Mouse (Mus musculus) cerebellum, adult 11 months (tissue): ENCODE measurements around the gene Arpin.

Experiments
- DNase-seq: peaks from one replicate; pipeline ENCODE4 v3.0.0; 2022

Gene Arpin

DNA sequence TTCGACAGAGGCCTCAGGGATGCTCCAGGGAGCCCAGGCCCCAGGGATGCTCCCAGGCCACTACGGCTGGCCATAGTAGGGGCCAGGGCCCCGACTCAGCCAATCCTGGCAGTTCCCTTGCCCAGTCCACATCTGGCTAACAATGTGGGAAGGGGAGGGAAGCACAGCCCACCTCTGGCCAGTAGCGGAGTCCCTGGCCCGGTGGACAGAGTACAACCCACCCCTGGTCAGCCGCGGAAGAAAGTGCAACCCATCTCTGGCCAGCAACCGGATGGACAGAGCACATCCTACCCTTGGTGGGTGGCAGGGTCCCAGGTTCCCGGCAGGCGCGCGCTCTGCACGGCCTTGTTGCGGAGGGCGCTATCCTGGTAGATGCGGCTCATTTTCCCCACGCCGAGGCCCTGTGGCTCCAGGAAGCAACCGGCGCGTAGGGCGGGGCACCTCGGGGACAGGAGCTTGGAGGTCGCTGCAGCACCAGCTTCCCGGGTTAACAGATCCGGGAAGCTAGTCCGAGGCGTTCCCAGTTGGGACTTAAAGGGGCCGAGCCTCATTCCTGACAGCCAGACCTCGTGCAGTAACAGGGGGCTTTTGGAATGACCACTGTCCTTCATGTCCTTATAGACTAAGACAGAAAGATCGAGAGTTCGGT is at the start of gene Arpin:
Gene Arpin, minus strand, starts transcription at position 498 of the 649 bp plus-strand sequence.
- DNase-seq = peak; percentile 68

DNA sequence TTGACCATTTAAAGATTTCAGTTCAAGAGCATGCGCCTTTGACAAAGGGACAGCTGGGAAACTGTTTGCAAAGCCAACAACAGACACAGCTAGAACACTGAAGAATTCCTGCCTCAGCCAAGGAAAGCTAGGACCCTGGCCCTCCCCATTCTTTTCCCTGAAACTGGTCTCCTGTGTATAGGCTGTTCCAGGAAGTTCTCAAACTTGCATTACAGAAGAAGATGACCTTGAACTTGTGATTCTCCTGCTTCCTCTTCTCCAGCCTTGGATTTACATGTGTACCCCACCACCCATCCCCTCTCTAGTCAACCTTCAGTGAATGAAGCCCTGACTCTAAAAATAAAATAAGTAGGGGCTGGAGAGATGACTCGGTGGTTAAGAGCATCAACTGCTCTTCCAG is 40.2 kb upstream of the Arpin start:
- no peak for DNase-seq

DNA sequence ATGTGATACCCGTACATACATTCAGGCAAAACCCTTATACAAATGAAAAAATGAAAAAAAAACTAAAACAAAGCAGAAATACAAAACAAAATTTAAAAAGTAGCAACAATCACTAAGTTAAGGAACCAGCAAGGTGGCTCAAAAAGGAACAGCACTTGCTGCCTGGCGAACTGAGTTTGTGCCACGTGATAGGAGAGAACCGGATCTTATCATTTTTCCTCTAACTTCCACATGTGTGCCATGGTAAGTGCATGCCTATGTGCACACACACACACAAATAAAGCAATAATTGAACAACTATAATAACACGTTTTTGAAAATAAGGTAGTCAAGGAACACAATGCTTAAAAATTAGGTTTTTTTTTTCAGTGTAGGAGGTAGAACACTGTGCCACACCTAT is 37.0 kb upstream of the Arpin start:
- no peak for DNase-seq

DNA sequence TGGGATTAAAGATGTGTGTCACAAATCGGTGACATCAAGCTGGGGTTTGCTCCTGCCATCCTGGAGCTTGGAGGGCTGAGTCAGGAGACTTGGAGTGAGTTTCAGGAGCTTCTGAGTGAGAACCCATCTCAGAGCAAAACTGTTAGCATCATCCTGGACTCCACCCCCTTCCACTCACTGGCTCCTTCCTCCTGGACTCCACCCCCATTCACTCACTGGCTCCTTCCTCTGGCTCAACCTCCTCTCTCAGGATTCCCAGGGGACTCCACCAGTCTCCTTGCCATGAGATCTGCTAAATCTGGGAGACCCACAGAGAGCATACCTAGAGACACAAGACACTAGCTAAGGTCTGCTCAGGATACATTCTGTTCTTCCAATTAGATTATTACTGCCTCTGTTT is 35.2 kb upstream of the Arpin start:
- no peak for DNase-seq

DNA sequence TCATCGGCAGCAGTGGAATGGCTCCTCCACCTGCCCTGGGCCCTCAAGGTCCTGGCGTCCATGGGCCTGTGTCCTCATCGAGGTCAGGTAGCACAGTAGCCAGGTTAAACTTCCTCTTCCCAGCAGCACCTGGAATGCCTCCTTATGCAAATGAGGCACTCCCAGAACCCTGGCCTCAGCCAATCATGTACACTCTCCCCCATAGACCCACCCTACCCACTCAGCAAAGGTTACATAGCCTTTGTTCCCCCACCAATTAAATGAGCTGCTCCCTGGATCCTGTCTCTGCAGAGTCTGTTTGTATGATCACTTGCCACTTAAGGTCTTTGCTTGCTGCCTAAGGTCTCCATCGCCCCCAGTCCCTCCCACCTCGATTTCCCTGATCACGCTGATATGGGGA is 33.2 kb upstream of the Arpin start:
- DNase-seq = no peak

DNA sequence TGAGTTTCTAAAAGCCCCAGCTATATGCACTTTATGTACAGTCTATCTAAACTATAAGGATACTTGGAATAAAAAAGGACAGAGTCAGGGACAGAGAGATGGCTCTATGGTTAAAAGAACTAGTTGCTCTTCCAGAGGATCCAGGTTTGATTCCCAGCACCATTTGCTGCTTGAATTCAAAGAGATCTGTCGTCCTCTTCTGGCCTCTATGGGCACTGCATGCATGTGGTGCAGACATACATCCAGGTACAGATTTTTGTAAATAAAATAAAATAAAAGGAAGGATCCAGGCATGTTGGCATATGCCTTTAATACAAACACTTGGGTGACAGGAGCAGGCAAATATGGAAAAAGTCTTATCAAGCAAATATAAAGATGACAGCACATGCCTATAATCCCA is 26.4 kb upstream of the Arpin start:
- no peak for DNase-seq

DNA sequence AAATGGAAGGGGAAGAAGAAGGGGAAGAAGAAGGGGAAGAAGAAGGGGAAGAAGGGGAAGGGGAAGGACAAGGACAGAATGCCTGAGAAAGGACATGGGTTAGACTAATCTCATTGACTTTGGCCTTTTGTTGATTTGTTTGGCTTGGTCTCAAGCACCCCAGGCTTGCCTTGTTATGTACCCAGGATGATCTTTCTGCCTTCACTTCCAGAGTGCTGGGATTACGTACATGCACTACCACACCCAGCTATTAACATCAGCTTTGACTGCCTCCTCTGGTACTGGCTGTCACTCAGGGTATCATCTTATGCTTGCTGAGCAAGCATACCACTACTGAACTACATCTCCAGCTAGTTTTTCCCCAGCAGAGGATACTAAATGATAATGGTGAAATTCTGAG is 21.0 kb upstream of the Arpin start:
- no peak for DNase-seq

DNA sequence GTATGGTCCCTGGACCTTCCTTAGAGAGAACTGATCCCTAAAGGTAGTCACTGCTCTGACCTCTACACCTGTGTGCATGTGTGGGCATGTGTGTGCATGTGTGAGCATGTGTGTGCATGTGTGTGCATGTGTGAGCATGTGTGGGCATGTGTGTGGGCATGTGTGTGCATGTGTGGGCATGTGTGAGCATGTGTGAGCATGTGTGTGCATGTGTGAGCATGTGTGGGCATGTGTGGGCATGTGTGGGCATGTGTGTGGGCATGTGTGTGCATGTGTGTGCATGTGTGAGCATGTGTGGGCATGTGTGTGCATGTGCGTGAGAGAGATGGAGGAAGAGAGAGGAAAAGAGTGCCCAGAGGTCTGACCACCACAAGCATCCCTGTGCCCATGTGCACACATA is 19.7 kb upstream of the Arpin start:
- DNase-seq = no peak

DNA sequence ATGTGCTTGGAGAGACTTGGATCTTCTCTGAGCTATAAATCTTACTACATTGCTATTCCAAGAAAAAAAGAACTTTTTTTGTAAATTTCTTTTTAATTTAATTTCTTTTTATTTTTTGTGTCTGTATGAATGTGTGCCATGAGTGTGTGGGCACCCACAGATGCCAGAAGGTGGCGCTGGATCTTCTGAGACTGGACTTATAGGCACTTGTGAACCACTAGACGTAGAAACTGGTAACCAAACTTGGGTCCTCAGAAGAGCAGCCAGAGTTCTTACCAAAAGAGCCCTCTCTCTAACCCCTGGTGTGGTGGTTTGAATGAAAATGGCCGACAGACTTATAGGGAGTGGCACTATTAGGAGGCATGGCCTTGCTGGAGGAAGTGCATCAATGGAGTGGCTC is 15.9 kb upstream of the Arpin start:
- DNase-seq = no peak

DNA sequence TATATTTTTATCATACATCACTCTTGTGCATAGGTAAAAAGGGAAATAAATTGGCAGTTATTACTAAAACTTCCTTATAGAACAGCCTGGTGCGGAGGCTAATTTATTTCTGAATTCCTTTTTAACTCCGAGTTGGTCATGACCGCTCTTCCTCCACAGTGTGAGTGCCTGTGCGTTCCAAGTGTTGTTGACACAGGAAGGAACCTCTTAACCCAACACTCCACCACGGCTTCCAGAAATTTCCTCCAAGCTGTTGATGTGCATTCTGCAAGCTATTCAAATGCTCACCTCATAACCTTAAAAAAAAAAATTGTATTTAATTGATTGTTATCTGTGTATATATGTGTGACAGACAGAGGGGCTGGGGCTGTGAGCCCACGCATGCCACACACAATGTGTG is 15.1 kb upstream of the Arpin start:
- no peak for DNase-seq

DNA sequence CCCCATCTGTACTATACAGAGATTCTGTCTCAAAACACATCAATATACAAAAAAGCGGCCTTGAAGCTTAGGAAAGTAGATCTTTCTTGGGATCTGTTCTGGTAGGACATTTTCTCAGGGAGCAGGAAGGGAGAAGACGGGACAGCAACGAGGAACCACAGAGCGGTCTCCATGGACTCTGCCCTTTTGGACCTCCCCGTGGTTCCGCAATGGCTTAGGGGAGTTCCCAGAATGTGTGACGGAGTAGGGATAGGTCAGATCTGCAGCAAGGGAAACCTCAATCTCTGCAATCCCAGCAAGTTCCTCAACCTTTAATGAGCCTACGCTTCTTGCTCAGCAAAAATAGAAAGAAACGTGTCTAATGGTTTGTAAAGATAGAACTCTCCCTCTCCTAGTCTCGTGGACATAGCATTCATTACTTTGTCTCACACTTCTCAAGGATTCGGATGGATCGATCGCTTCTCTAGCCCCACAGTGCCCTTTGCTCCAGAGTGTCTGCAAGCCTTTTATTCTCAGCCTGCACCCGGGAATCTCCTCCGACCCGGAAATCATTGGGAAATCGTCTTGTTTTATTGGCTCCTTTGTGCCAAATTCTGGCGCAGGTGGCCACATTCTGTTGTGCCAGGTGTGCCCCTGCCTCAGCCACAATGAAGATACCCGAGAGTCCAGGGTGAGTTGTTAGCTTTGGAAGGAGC is 499 bp upstream of the Arpin start:
- DNase-seq = no peak

DNA sequence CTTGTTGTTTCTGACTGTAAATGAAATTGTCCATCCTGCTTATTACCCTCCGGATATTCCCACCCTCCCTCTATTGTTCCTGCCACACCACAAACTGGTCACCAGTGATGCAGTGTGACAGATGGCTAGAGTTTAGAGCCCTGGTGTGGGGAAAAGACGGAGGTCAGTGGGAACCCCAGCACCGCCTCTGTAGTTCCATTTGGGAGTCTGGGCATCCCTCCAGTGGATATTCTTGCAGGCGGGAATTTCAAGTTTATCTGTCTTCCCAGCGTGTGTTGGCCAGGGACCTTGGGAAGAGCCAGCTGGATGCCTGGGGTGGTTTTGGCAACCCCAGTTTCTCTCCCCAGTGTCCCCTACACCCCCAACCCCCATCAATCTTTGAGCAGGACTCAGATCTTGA is 698 bp downstream of the Arpin start:
- DNase-seq = peak; percentile 55

DNA sequence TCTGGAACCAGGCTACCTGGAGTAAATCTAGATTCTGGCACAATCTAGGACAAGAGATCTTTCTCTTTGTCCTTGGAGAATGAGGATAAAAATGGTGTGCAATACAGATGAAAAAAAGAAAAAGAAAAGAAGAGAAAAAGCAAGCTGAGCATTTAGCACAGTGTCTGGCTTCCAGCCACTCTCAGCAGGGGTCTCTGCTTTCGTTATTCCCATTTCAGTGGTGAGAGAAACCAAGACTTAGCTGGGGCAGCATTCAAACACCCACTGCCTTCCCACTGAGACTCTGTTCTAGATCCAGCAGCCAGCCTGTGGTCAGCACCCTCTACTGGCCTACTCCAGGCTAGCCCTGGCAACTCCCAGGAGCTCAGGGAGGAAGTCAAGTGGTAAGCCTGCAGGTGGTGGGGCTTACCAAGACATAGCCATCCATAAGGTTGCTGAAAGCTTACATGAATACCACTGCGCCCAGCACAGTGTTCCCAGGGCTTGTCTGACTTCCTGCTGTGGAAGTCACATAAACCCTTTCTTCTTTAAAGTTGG is 6.6 kb downstream of the Arpin start:
- DNase-seq = no peak

DNA sequence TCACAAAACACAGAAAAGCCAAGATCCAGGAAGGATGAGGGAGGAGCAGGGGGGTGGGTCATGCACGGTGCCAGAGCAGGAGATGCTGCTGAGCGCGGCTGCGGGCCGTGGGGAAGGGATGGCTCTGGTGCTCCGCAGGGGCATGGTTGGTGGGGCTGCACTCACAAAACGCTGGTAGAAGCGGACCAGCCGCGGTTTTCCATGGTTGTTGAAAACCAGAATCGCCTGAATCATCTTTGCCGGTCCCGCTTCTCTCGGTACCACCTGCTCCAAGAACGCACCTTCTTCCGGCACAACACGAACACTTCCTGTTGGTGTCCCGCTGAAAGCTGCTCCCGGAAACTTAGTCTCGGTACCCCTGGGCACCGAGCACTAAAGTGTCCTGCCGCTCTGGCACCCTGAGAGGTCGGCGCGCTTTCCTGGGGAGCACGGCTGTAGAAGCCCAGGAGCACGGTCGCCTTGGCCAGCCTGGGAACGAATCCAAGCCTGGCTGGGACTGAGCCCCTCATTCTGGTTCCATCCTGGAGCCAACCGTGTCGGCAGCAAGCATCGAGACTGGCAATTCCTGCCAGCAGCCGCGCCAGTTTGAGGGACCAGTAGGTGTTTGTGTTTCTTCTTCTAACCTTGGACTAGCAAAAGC is 14.7 kb downstream of the Arpin start, which contains the start of gene Ap3s2:
Gene Ap3s2, minus strand, starts transcription at position 306 of the 640 bp plus-strand sequence.
- DNase-seq = peak; percentile 87

DNA sequence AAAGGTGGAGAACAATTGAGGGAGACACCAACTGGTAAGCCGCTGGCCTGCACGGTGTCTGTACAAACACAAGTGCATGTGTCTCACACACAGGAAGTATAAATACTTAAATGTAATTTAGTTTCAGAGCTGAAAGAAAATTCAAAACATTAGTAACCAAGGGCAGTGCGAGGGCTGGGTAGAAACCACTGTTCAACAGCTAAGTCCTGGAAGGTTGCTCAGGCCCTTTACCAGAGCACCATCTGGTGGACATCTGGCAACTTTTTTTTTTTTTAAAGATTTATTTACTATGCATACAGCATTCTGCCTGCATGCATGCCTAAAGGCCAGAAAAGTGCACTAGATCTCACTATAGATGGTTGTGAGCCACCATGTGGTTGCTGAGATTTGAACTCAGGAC is 20.6 kb downstream of the Arpin start:
- DNase-seq = no peak

DNA sequence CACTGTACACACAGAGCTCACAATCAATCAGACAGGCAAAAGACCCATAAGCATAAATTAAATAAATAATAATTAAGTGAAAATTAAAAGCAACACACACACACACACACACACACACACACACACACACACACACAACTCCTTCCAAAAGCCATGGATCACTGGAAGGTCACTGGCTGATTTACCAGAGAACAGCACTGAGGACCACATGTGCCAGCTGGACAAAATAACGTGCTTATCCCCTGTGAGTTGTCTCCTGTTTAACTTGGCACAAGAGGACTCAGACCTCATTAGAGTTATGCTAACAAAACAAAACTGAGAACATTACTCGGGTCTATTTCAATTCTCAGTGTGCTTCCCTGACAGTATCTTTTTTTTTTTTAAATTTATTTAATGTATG is 27.8 kb downstream of the Arpin start:
- no peak for DNase-seq

DNA sequence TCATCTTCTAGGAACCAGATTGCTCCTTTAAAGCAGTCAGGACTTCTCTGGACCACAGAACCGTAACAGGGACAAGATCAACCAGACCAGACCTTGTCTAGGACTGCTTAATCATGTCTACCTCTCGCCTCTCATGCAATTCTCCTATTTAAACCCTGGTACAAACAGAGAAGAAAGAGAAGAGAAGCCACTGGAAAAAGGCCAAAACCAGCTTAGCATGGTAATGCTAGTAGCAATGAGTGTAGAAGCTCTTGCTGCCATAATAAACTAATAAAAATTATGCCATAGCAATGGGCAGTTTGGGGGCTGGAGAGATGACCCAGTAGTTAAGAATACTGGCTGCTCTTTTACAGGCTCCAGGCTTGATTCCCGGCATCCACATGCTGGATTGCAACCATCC is 28.2 kb downstream of the Arpin start:
- no peak for DNase-seq

DNA sequence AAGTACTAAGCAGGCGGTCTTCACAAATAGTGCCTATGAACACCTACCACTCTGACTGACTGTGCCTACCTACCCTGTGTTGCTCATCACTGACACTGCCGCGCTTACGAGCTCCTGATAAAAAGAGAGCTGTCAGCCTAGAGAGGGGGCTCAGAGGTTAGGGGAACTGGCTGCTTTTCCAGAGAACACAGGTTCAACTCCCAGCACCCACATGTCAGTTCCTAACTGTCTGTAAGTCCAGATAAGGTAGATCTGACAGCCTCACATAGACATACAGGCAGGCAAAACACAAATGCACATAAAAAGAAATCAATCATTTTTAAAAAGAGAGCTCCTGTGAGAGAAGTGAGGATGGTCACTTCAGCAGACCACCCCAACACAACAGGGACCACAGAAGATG is 30.0 kb downstream of the Arpin start:
- no peak for DNase-seq

DNA sequence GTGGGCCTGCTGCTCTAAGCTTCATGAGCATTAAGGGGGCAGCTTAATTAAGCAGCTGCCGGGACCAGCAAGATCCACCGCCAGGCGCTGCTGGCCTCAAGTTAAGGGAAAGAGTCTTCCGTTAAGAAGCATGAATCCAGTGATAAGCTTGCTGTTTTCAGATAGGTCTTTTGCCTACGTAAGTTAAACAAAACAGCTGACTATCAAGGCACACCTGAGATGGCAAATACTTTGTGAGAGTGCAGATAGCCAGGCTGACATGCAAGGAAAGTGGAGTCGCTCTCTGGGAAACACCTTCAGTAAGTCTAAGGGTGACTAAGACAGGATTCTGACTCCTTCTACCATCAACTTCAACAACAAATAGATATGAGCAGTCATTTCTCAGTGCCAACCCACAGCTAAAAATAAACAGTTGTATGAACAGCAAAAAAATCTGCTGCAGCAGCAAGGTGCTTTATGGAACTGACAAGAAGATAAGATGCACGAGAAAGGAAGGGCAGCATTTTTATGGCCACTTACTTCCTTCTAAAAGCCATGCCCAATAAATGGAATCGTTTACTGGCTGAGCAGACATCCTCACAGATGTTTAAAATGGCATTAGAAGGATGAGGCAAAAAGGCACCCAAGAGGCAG is 31.9 kb downstream of the Arpin start:
- DNase-seq = no peak

DNA sequence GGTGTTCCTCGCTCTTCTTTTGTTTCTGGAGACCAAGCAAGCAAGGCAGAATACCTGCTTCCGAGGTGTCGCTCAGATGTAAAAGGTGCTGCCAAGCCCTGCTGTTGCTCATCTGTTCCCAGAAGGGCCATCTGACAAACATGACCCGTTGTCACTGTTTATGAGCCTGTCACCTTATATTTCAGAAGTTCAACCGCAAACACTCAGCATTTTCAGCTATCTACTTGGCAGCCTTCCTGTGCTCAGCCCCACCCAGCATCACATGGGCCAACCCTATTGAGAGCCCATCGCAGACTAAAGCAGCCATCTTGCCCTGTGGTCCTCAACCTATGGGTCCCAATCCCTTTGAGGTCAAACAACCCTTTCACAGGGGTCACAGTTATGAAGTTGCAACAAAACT is 34.4 kb downstream of the Arpin start:
- no peak for DNase-seq

DNA sequence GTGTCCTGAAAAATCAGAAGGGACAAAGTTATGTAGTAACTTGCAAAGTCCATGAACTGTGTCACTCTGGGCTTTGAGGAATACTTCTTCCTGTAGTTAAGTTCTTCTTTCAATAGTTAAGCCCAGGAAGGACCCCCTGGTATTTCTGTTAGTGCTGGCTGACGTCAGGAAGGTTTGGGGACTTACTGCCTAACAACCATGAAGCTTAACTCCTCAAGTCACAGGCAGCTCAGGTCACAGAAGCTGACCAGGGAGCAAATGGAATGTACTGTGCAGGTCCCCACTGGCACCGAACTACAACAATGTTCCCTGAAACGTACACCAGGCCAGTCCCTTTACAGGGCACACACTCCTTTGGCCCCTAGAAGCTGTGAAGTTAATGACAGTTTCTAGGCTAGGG is 39.9 kb downstream of the Arpin start:
- DNase-seq = no peak

DNA sequence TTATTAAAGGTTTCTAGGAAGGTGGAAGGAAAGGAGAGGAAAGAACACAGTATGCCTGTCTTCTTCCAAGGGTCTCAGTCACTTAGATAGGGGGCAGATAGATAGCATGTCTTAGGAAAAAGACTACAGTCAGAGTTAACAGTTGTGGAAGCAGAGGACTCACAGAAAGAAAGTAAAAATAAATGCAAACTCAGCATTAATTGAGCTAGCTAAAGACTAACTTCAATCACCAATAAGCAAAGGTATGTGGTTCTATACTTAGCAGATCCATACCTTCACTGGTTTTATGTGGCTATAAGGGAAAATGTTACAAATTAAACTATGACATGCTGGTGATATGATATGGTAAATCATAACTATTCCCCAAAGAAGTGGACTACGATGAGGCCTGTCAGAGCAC is 40.4 kb downstream of the Arpin start:
- DNase-seq = no peak

DNA sequence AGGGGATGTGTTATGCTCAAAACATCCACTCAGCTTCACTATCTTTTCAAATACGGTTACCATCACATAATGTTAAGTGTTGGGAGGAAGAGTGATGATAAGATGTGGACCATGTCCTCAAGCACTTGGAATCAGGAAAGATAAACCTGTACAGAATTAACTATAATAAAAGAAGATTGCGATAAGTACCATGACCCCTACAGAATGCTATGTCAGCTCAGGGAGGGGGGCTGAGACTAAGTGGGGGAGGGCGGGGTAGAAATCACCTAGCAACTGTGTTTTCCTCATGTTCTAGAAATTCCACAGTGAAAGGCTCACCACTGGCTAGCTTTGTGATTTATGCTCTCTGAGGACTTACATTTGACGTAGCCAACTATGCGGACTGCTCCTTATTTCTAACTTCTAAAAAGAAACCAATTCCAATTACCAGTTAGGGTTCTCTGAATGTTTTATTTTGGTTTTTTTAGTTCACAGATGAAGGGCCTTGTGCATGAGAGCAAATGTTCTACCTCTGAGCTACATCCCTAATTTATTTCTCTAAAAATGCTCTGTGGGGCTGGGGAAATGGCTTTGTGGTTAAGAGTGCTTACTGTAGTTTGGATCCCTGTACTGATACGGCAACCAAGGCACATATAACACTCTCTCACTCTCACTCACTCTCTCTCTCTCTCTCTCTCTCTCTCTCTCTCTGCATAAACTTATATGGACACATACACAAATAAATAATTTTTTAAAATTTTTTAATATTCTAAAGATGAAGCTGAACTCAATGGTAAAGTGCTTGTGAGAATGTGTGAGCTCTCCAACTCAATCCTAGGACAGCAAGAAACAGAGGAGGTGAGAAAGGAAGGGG is 42.4 kb downstream of the Arpin start:
- no peak for DNase-seq
